Mouse (Mus musculus) left cerebral cortex, postnatal 10 days (tissue): ENCODE data around the gene Rtel1. TPM values are rescaled to one million over a fixed set of nuclear protein-coding genes. Genes with fewer than 3 reads are reported as not detected.
A peak's percentile ranks its signal among the peaks of the same experiment; 100 is the strongest.

ENCODE experiments used
- DNase-seq, 2 experiments: peaks; one replicate each; pipeline ENCODE4 v3.0.0; 2021 to 2022; ENCODE audit warnings: low spot score in 2 of 2, mixed read lengths in 1 of 2; ENCODE audit errors: extremely low spot score in 1 of 2
- intact Hi-C: fragments of 180-260 bp; cut with DNase I; formaldehyde crosslinking; loops from one replicate; pipeline ENCODE4 v1.15.1; 2025
- total RNA-seq, 2 experiments: library from RNA; stranded (reverse); gene quantifications; 2 replicates each; pipeline ENCODE4 v1.2.3; 2021

Gene Rtel1
- total RNA-seq, 2 experiments from 2014 or later, result 41.1 to 46.6 TPM

- intact Hi-C loops, result no loop called here
- peak; percentile 66 to 89 for DNase-seq
These were observed 5.3 kb upstream of the Rtel1 start, which contains the start of gene Stmn3 for GRCm38 (mm10) chr2:181314080-181314810. Gene Stmn3, minus strand, starts transcription at chr2:181314500.

GRCm38 (mm10) chr2:181320103-181320499 is 562 bp downstream of the Rtel1 start:
- intact Hi-C loops, result no loop called here
- no peak for DNase-seq

- intact Hi-C loops, result no loop called here
- no peak for DNase-seq
These were observed 2.6 kb downstream of the Rtel1 start for GRCm38 (mm10) chr2:181322136-181322535.

GRCm38 (mm10) chr2:181326098-181326497 is 6.6 kb downstream of the Rtel1 start:
- intact Hi-C loops, result no loop called here

GRCm38 (mm10) chr2:181332542-181332941 is 13.0 kb downstream of the Rtel1 start:
- intact Hi-C loops, result loop anchor here (5.0 kb wide), 1 partner anchor 145 kb away; the partner anchor contains the start of gene Ppdpf
- no peak for DNase-seq

More at GRCm38 (mm10) chr2:181326098-181326497, 6.6 kb downstream of the Rtel1 start:
- no peak for DNase-seq

GRCm38 (mm10) chr2:181334023-181334422 is 14.5 kb downstream of the Rtel1 start:
- peak; percentile 59 to 65 for DNase-seq
- intact Hi-C loops, result loop anchor here (5.0 kb wide), 1 partner anchor 147 kb away; the partner anchor contains the start of gene Ppdpf

GRCm38 (mm10) chr2:181340426-181340825 is 20.9 kb downstream of the Rtel1 start:
- no peak for DNase-seq
- intact Hi-C loops, result no loop called here

GRCm38 (mm10) chr2:181342766-181343165 is 23.2 kb downstream of the Rtel1 start:
- DNase-seq, result no peak
- intact Hi-C loops, result no loop called here

GRCm38 (mm10) chr2:181356780-181357179 is 37.2 kb downstream of the Rtel1 start:
- DNase-seq, result no peak
- intact Hi-C loops, result no loop called here

- no peak for DNase-seq
These were observed 44.4 kb downstream of the Rtel1 start for GRCm38 (mm10) chr2:181363946-181364345.

GRCm38 (mm10) chr2:181364487-181364859 is 44.9 kb downstream of the Rtel1 start:
- intact Hi-C loops, result no loop called here
- DNase-seq, result no peak

More at GRCm38 (mm10) chr2:181363946-181364345, 44.4 kb downstream of the Rtel1 start:
- intact Hi-C loops, result no loop called here

GRCm38 (mm10) chr2:181364860-181365596 is 45.5 kb downstream of the Rtel1 start, which contains the start of the genes Zgpat and Arfrp1:
Gene Zgpat, plus strand, starts transcription at chr2:181364928.
Gene Arfrp1, minus strand, starts transcription at chr2:181365404.
- intact Hi-C loops, result no loop called here
- peak; percentile 82 to 93 for DNase-seq

- intact Hi-C loops, result no loop called here
- DNase-seq, result peak in 1 of 2 experiments; percentile 44
These were observed 46.1 kb downstream of the Rtel1 start for GRCm38 (mm10) chr2:181365655-181366075.

- DNase-seq, result no peak
- intact Hi-C loops, result no loop called here
These were observed 50.5 kb downstream of the Rtel1 start for GRCm38 (mm10) chr2:181370001-181370400.

GRCm38 (mm10) chr2:181375787-181376186 is 56.2 kb downstream of the Rtel1 start:
- intact Hi-C loops, result no loop called here
- DNase-seq, result no peak

- DNase-seq, result no peak
These were observed 57.7 kb downstream of the Rtel1 start for GRCm38 (mm10) chr2:181377230-181377629.

GRCm38 (mm10) chr2:181378701-181379100 is 59.2 kb downstream of the Rtel1 start:
- intact Hi-C loops, result no loop called here
- no peak for DNase-seq

More at GRCm38 (mm10) chr2:181377230-181377629, 57.7 kb downstream of the Rtel1 start:
- intact Hi-C loops, result no loop called here

GRCm38 (mm10) chr2:181379778-181380177 is 60.2 kb downstream of the Rtel1 start, which contains the start of gene Lime1:
Gene Lime1, plus strand, starts transcription at chr2:181380078.
- no peak for DNase-seq
- intact Hi-C loops, result no loop called here

GRCm38 (mm10) chr2:181380251-181380650 is 60.7 kb downstream of the Rtel1 start:
- DNase-seq, result no peak
- intact Hi-C loops, result no loop called here

GRCm38 (mm10) chr2:181381107-181381506 is 61.6 kb downstream of the Rtel1 start:
- intact Hi-C loops, result no loop called here
- no peak for DNase-seq
